Mouse (Mus musculus) heart, postnatal 36 days (tissue): Measurements from ENCODE around the gene Gm15737. TPM values are rescaled to one million over a fixed set of nuclear protein-coding genes. Genes with fewer than 3 reads are reported as not detected.

Experiments
- DNase-seq, 2 experiments: peaks; one replicate each; pipeline ENCODE4 v3.0.0; 2021 to 2022
- intact Hi-C: fragments of 180-260 bp; cut with DNase I; formaldehyde crosslinking; loops from one replicate; pipeline ENCODE4 v1.15.1; 2025
- total RNA-seq, 2 experiments: library from RNA; stranded (reverse); gene quantifications; 2 replicates each; pipeline ENCODE4 v1.2.3; 2021

The Gm15737 gene
- under 1 TPM; 0.24 to 0.28 TPM for total RNA-seq

GRCm38 (mm10) chr6:92869089-92869581 lies at the start of gene Gm15737:
Gene Gm15737, plus strand, starts transcription at chr6:92869357.
- DNase-seq, result peak in 1 of 2 experiments; percentile 60
- intact Hi-C loops, result loop anchor here (2.0 to 5.0 kb wide), 2 partner anchors 18 to 57 kb away; no protein-coding TSS in a partner anchor

- DNase-seq, result no peak
- intact Hi-C loops, result no loop called here
Observed at GRCm38 (mm10) chr6:92821606-92822005, 47.6 kb upstream of the Gm15737 start.

GRCm38 (mm10) chr6:92822006-92822405 lies 47.2 kb upstream of the Gm15737 start:
- intact Hi-C loops, result no loop called here
- no peak for DNase-seq

- no peak for DNase-seq
- intact Hi-C loops, result no loop called here
Observed at GRCm38 (mm10) chr6:92823991-92824390, 45.2 kb upstream of the Gm15737 start.

- no peak for DNase-seq
- intact Hi-C loops, result no loop called here
Observed at GRCm38 (mm10) chr6:92826561-92826960, 42.6 kb upstream of the Gm15737 start.

- intact Hi-C loops, result no loop called here
- no peak for DNase-seq
Observed at GRCm38 (mm10) chr6:92827360-92827759, 41.8 kb upstream of the Gm15737 start.

- no peak for DNase-seq
- intact Hi-C loops, result no loop called here
Observed at GRCm38 (mm10) chr6:92829148-92829547, 40.0 kb upstream of the Gm15737 start.

GRCm38 (mm10) chr6:92831106-92831505 lies 38.1 kb upstream of the Gm15737 start:
- intact Hi-C loops, result no loop called here

GRCm38 (mm10) chr6:92842000-92842399 lies 27.2 kb upstream of the Gm15737 start:
- DNase-seq, result no peak
- intact Hi-C loops, result no loop called here

More at GRCm38 (mm10) chr6:92831106-92831505, 38.1 kb upstream of the Gm15737 start:
- no peak for DNase-seq

- intact Hi-C loops, result no loop called here
- DNase-seq, result no peak
Observed at GRCm38 (mm10) chr6:92843474-92843873, 25.7 kb upstream of the Gm15737 start.

GRCm38 (mm10) chr6:92845898-92846297 lies 23.3 kb upstream of the Gm15737 start:
- intact Hi-C loops, result no loop called here
- no peak for DNase-seq

GRCm38 (mm10) chr6:92846614-92847013 lies 22.5 kb upstream of the Gm15737 start:
- intact Hi-C loops, result no loop called here
- no peak for DNase-seq

- no peak for DNase-seq
- intact Hi-C loops, result no loop called here
Observed at GRCm38 (mm10) chr6:92849208-92849607, 19.9 kb upstream of the Gm15737 start.

- intact Hi-C loops, result loop anchor here (2.0 kb wide), 1 partner anchor 19 kb away; the partner anchor contains the start of gene Gm15737
- DNase-seq, result peak; percentile 77 to 79
Observed at GRCm38 (mm10) chr6:92850250-92850649, 18.9 kb upstream of the Gm15737 start.

GRCm38 (mm10) chr6:92854873-92855272 lies 14.3 kb upstream of the Gm15737 start:
- no peak for DNase-seq
- intact Hi-C loops, result no loop called here

- DNase-seq, result no peak
- intact Hi-C loops, result no loop called here
Observed at GRCm38 (mm10) chr6:92857761-92858160, 11.4 kb upstream of the Gm15737 start.

- intact Hi-C loops, result no loop called here
- DNase-seq, result no peak
Observed at GRCm38 (mm10) chr6:92858721-92859510, 10.2 kb upstream of the Gm15737 start.

GRCm38 (mm10) chr6:92860285-92860912 lies 8.8 kb upstream of the Gm15737 start:
- DNase-seq, result no peak
- intact Hi-C loops, result no loop called here

GRCm38 (mm10) chr6:92862599-92862998 lies 6.6 kb upstream of the Gm15737 start:
- no peak for DNase-seq

GRCm38 (mm10) chr6:92869582-92870219 lies 544 bp downstream of the Gm15737 start:
- intact Hi-C loops, result loop anchor here (2.0 to 5.0 kb wide), 3 partner anchors 19 to 57 kb away; no protein-coding TSS in a partner anchor
- DNase-seq, result peak in 1 of 2 experiments; percentile 75

More at GRCm38 (mm10) chr6:92862599-92862998, 6.6 kb upstream of the Gm15737 start:
- intact Hi-C loops, result no loop called here

GRCm38 (mm10) chr6:92871813-92872212 lies 2.7 kb downstream of the Gm15737 start:
- intact Hi-C loops, result loop anchor here (5.0 kb wide), 1 partner anchor 35 kb away; no protein-coding TSS in a partner anchor
- DNase-seq, result no peak
